Mouse (Mus musculus) adrenal gland, adult (tissue): Measurements from ENCODE around the gene Skp2.
"Not testable (repeated sequence)": the region's sequence is repeated elsewhere in the genome, so short reads cannot be mapped to it uniquely, and the experiment has no call there.

Source experiments
- DNase-seq, 2 experiments: peaks; one replicate each; pipeline ENCODE4 v3.0.0; 2022 to 2023; ENCODE audit warnings: low spot score in 1 of 2; ENCODE audit not compliant: inconsistent age in 2 of 2

Skp2 gene

GRCm38 (mm10) chr15:9155325-9155724, at the start of gene Skp2:
Skp2 (minus strand) TSS chr15:9155425.
- no peak for DNase-seq

GRCm38 (mm10) chr15:9198421-9198820, 43.2 kb upstream of the Skp2 start:
- no peak for DNase-seq

GRCm38 (mm10) chr15:9192685-9193084, 37.5 kb upstream of the Skp2 start:
- not testable (repeated sequence) for DNase-seq

GRCm38 (mm10) chr15:9189796-9190195, 34.6 kb upstream of the Skp2 start:
- no peak for DNase-seq

GRCm38 (mm10) chr15:9183995-9184394, 28.8 kb upstream of the Skp2 start:
- no peak for DNase-seq

- DNase-seq = no peak
Measured at GRCm38 (mm10) chr15:9177038-9177437, 21.8 kb upstream of the Skp2 start.

- DNase-seq = no peak
Measured at GRCm38 (mm10) chr15:9164125-9164524, 8.9 kb upstream of the Skp2 start.

- DNase-seq = no peak
Measured at GRCm38 (mm10) chr15:9162557-9163070, 7.4 kb upstream of the Skp2 start.

GRCm38 (mm10) chr15:9140684-9141171, 14.5 kb downstream of the Skp2 start:
- DNase-seq = no peak

GRCm38 (mm10) chr15:9140252-9140680, 15.0 kb downstream of the Skp2 start, which contains the start of gene Lmbrd2:
Lmbrd2 (plus strand) TSS chr15:9140550.
- peak; percentile 97 to 99 for DNase-seq

- DNase-seq = peak; percentile 30 to 53
Measured at GRCm38 (mm10) chr15:9139447-9139846, 15.8 kb downstream of the Skp2 start.

- DNase-seq = no peak
Measured at GRCm38 (mm10) chr15:9134891-9135507, 20.2 kb downstream of the Skp2 start.

- peak; percentile 33 to 58 for DNase-seq
Measured at GRCm38 (mm10) chr15:9132693-9133443, 22.4 kb downstream of the Skp2 start.

GRCm38 (mm10) chr15:9131499-9131888, 23.7 kb downstream of the Skp2 start:
- DNase-seq = no peak

- DNase-seq = no peak
Measured at GRCm38 (mm10) chr15:9130772-9131498, 24.3 kb downstream of the Skp2 start.

GRCm38 (mm10) chr15:9127051-9127791, 28.0 kb downstream of the Skp2 start:
- DNase-seq = no peak

GRCm38 (mm10) chr15:9124856-9125255, 30.4 kb downstream of the Skp2 start:
- no peak for DNase-seq

GRCm38 (mm10) chr15:9122989-9123388, 32.2 kb downstream of the Skp2 start:
- no peak for DNase-seq

GRCm38 (mm10) chr15:9120081-9120480, 35.1 kb downstream of the Skp2 start:
- DNase-seq = peak; percentile 41 to 78

- DNase-seq = no peak
Measured at GRCm38 (mm10) chr15:9118852-9119251, 36.4 kb downstream of the Skp2 start.

GRCm38 (mm10) chr15:9114599-9114998, 40.6 kb downstream of the Skp2 start:
- DNase-seq = no peak
